Mouse (Mus musculus): ENCODE measurements around the gene Lrrc25. TPM values are rescaled to one million over a fixed set of nuclear protein-coding genes. Genes with fewer than 3 reads are reported as not detected.

The Lrrc25 gene
- polyA plus RNA-seq, 1 experiment from 2014 or later = 1.9 TPM

DNA sequence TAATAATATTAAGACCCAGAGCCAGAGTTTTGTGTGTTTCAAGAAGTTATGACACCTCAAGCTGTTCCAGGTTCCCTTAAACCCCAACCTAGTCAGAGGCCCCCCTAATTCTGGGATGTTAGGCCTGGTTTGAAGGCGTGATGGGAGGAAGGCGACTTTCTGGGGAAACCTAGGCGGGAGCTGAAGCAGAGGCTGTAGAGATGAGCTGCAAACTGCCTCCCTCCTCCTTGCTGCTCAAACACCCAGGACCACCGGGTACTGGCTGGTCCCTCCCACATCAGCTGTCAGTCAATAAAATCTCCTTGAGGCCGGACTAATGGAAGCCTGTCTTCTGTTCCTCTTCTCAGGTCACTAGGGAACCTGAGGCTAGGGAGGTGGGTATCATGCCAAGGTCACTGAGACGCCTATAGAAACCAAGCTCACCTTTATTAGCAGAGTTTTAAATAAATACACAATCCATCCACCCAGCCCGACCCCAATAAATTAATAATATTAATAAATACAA, 13.1 kb downstream of the Lrrc25 start:
- peaks cover 14% of the 10 kb centered on the region for H3K27me3 ChIP-seq
- peak overlapping the region; percentile 53 for H3K4me3 ChIP-seq
- peak overlapping the region; percentile 77 for H3K4me2 ChIP-seq (replicated peaks)
- ATAC-seq (ENCODE audit: low FRiP score, low read depth) = no peak
- H3K4me1 ChIP-seq = peaks cover 39% of the 10 kb centered on the region
- no peaks in the 10 kb centered on the region for H3K9me3 ChIP-seq
- H3K36me3 ChIP-seq = no peaks in the 10 kb centered on the region
- 57% methylated on average over 7 of the region's 7 CpGs for WGBS
- H3K27ac ChIP-seq = peak overlapping the region; percentile 22; the same call in 1 of the 2 replicates
- peak overlapping the region; percentile 70 for H3K9ac ChIP-seq

GRCm38 (mm10) chr8:70629574-70630531, 13.9 kb downstream of the Lrrc25 start:
- H3K27ac ChIP-seq = 0 out of 2 replicates have a peak overlapping the region, but pooled peaks have one; percentile 22
- H3K9ac ChIP-seq = peak overlapping the region; percentile 70
- H3K27me3 ChIP-seq = peaks cover 14% of the 10 kb centered on the region
- no peaks in the 10 kb centered on the region for H3K36me3 ChIP-seq
- 1% methylated on average over 60 of the region's 60 CpGs for WGBS
- H3K4me2 ChIP-seq (replicated peaks) = peak overlapping the region; percentile 77
- peak; percentile 89 for ATAC-seq (ENCODE audit: low FRiP score, low read depth)
- peak overlapping the region; percentile 53 for H3K4me3 ChIP-seq
- no peaks in the 10 kb centered on the region for H3K9me3 ChIP-seq
- H3K4me1 ChIP-seq = peaks cover 43% of the 10 kb centered on the region

DNA sequence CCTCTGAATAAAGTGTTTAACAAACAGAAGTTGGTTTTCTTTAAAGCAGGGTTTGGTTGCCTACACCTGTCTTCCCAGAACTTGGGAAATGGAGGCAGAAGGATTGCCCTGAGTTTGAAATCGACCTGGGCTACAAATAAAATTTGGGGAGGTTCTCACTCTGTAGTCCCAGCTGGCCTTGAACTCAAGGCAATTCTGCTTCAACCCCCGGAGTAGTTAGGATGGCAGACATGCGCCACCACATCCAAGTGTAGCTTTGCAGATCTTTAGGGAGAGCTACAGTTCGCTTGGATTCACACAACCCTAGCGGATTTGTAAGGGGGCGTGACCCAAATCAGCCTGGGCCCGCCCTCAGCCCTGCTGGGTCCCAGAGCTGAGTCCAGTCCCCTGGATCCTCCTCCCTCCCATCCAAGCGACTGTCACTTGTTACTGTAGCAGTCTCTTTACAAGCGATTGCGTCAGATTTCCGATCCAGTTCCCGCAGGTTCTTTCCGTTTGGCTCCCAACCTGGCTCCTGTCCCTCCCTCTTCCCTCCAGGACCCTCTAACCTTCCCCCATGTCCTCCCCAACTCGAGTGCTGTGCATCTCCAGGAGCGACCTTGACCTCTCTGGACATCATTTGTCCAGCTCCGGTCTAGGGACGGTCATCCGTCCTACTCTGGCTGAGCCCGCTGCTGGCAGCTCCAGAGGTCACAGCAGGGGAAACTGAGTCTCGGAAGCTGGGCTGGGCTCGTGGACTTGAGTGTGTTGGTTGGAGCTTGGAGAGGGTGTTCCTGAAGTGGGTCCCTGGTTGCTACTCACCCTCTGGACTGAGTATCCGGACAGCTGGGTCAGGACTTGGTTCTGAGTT, 14.8 kb downstream of the Lrrc25 start:
- Histone ChIP-seq H3K27ac (no peak overlapping the region), H3K9me3 (no peaks in the 10 kb centered on the region), H3K9ac (no peak overlapping the region), H3K27me3 (peaks cover 14% of the 10 kb centered on the region), H3K4me2 (replicated peaks) (peak overlapping the region; percentile 77), H3K4me1 (peaks cover 37% of the 10 kb centered on the region), H3K36me3 (no peaks in the 10 kb centered on the region), H3K4me3 (peak overlapping the region; percentile 53; the same call in 1 of the 2 replicates)
- ATAC-seq (ENCODE audit: low FRiP score, low read depth) = no peak
- 16% methylated on average over 22 of the region's 22 CpGs for WGBS

- Histone ChIP-seq H3K4me3 (no peak overlapping the region), H3K4me2 (replicated peaks) (peak overlapping the region; percentile 77; the same call in 1 of the 2 replicates), H3K9ac (peak overlapping the region; percentile 25; the same call in 1 of the 2 replicates), H3K27me3 (peaks cover 14% of the 10 kb centered on the region), H3K36me3 (no peaks in the 10 kb centered on the region), H3K9me3 (no peaks in the 10 kb centered on the region), H3K4me1 (peaks cover 40% of the 10 kb centered on the region), H3K27ac (no peak overlapping the region)
- no peak for ATAC-seq (ENCODE audit: low FRiP score, low read depth)
- WGBS = 20% methylated on average over 24 of the region's 24 CpGs
Observed at GRCm38 (mm10) chr8:70631436-70631835, 15.5 kb downstream of the Lrrc25 start.

DNA sequence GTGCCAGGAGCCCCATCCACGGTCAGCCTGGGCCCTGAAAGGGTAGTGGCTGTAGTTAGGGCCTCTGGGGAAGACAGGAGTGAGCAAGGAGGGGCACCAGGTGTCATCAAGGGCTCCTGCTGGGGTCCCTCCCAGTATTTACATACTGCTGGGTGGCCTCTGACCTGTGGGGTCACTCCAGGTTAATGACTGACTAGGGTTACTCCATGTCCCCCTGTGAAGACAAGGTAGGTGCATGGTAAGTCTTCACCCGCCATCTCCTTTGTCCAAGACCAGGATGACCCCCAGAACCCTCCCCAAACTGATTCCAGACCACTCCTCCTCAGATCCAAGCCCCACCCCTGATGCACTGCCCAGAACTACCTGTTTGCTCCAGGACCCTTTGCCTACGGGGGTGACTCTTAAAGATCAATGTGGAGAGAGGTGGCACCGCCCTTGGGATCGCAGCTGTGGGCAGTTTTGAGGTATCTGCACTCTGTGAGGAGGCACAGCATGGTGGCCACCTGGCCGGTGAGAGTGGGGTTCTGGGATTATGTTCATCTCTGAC, 16.5 kb downstream of the Lrrc25 start, which contains the start of gene Gdf15:
TSS of gene Gdf15 (minus strand) at position 111 of the 547 bp plus-strand sequence.
- H3K4me2 ChIP-seq (replicated peaks) = peak within 1 kb of the TSS; percentile 77; the same call in 1 of the 2 replicates
- no peak within 1 kb of the TSS for H3K27ac ChIP-seq
- H3K4me1 ChIP-seq = peaks cover 49% of the 10 kb centered on the region
- no peak for ATAC-seq (ENCODE audit: low FRiP score, low read depth)
- H3K9me3 ChIP-seq = no peaks in the 10 kb centered on the region
- no peaks in the 10 kb centered on the region for H3K36me3 ChIP-seq
- 63% methylated on average over 6 of the region's 6 CpGs for WGBS
- peak within 1 kb of the TSS; percentile 25; the same call in 1 of the 2 replicates for H3K9ac ChIP-seq
- no peak within 1 kb of the TSS for H3K4me3 ChIP-seq
- peaks cover 14% of the 10 kb centered on the region for H3K27me3 ChIP-seq

GRCm38 (mm10) chr8:70634066-70634465, 18.1 kb downstream of the Lrrc25 start:
- peaks cover 55% of the 10 kb centered on the region for H3K4me1 ChIP-seq
- H3K9me3 ChIP-seq = no peaks in the 10 kb centered on the region
- H3K27ac ChIP-seq = no peak overlapping the region
- no peak overlapping the region for H3K9ac ChIP-seq
- no peak for ATAC-seq (ENCODE audit: low FRiP score, low read depth)
- 0 out of 2 replicates have a peak overlapping the region, but pooled peaks have one; percentile 4 for H3K4me2 ChIP-seq (replicated peaks)
- H3K36me3 ChIP-seq = no peaks in the 10 kb centered on the region
- peaks cover 14% of the 10 kb centered on the region for H3K27me3 ChIP-seq
- H3K4me3 ChIP-seq = no peak overlapping the region
- WGBS = 53% methylated on average over 6 of the region's 6 CpGs

- Histone ChIP-seq H3K9me3 (no peaks in the 10 kb centered on the region), H3K9ac (no peak overlapping the region), H3K36me3 (no peaks in the 10 kb centered on the region), H3K4me1 (peaks cover 45% of the 10 kb centered on the region), H3K4me3 (no peak overlapping the region), H3K27me3 (peaks cover 14% of the 10 kb centered on the region), H3K4me2 (replicated peaks) (no peak overlapping the region), H3K27ac (no peak overlapping the region)
- WGBS = 77% methylated on average over 6 of the region's 6 CpGs
- no peak for ATAC-seq (ENCODE audit: low FRiP score, low read depth)
Observed at GRCm38 (mm10) chr8:70635527-70635926, 19.6 kb downstream of the Lrrc25 start.

DNA sequence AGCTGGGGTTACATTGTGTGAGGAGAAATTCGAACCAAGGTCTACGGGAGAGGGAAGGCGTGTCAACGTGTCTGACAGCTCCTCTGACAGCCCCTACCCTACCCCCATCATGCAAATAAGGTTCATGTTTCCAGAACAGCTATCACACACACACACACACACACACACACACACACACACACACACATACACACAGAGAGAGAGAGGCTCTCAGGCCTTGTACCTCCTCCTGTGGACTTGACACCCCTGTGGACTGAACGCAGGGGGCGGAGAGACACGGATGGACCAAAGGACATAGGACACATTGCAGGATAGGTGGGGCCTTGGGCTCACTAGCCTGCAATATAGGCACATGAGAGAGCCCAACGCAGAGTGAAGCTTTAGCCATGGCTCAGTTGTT, 20.9 kb downstream of the Lrrc25 start:
- Histone ChIP-seq H3K4me3 (no peak overlapping the region), H3K9me3 (no peaks in the 10 kb centered on the region), H3K9ac (0 out of 2 replicates have a peak overlapping the region, but pooled peaks have one; percentile 31), H3K27ac (no peak overlapping the region), H3K4me1 (peaks cover 32% of the 10 kb centered on the region), H3K36me3 (no peaks in the 10 kb centered on the region), H3K4me2 (replicated peaks) (no peak overlapping the region), H3K27me3 (peaks cover 2% of the 10 kb centered on the region)
- ATAC-seq (ENCODE audit: low FRiP score, low read depth) = no peak
- WGBS = 55% methylated on average over 8 of the region's 8 CpGs

DNA sequence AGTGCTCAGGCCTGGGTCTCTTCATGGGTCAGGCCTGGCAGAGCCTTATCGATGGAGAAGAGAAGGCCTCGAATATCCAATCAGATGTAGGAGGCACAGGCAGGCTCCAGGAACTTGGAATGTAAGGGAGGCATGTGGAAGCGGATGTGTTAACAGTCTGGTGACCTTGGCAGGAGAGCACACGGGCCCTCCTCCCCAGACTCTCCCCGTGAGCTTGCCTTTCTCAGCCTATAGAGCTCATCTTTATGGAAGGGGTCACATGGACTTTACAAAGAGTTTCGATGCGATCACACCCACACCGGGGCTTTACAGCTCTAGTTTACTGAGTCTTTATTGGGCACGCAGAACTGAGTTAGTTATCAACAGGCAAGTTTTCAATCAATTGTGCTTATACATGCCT, 22.8 kb downstream of the Lrrc25 start:
- H3K27ac ChIP-seq = no peak overlapping the region; the same call in 1 of the 2 replicates
- no peaks in the 10 kb centered on the region for H3K9me3 ChIP-seq
- H3K36me3 ChIP-seq = no peaks in the 10 kb centered on the region
- no peak for ATAC-seq (ENCODE audit: low FRiP score, low read depth)
- H3K4me2 ChIP-seq (replicated peaks) = no peak overlapping the region
- WGBS = 63% methylated on average over 9 of the region's 9 CpGs
- H3K9ac ChIP-seq = no peak overlapping the region
- peaks cover 28% of the 10 kb centered on the region for H3K4me1 ChIP-seq
- H3K27me3 ChIP-seq = no peaks in the 10 kb centered on the region
- no peak overlapping the region for H3K4me3 ChIP-seq

GRCm38 (mm10) chr8:70643019-70643418, 27.1 kb downstream of the Lrrc25 start:
- H3K4me3 ChIP-seq = no peak overlapping the region
- H3K9ac ChIP-seq = no peak overlapping the region
- ATAC-seq (ENCODE audit: low FRiP score, low read depth) = no peak
- H3K9me3 ChIP-seq = no peaks in the 10 kb centered on the region
- WGBS = 54% methylated on average over 3 of the region's 3 CpGs
- H3K4me2 ChIP-seq (replicated peaks) = no peak overlapping the region
- no peak overlapping the region for H3K27ac ChIP-seq
- no peaks in the 10 kb centered on the region for H3K36me3 ChIP-seq
- peaks cover 37% of the 10 kb centered on the region for H3K4me1 ChIP-seq
- no peaks in the 10 kb centered on the region for H3K27me3 ChIP-seq

GRCm38 (mm10) chr8:70644065-70644464, 28.1 kb downstream of the Lrrc25 start:
- Histone ChIP-seq H3K4me1 (peaks cover 41% of the 10 kb centered on the region), H3K27me3 (no peaks in the 10 kb centered on the region), H3K4me3 (no peak overlapping the region), H3K27ac (no peak overlapping the region), H3K9ac (no peak overlapping the region), H3K36me3 (peaks cover 8% of the 10 kb centered on the region; the same call in 1 of the 2 replicates), H3K4me2 (replicated peaks) (no peak overlapping the region), H3K9me3 (no peaks in the 10 kb centered on the region)
- no peak for ATAC-seq (ENCODE audit: low FRiP score, low read depth)
- 86% methylated on average over 2 of the region's 2 CpGs for WGBS
